Mouse (Mus musculus) adrenal gland, adult 2 months (tissue): ENCODE data around the gene Bdh1. TPM values are rescaled to one million over a fixed set of nuclear protein-coding genes. Genes with fewer than 3 reads are reported as not detected.
A peak's percentile ranks its signal among the peaks of the same experiment; 100 is the strongest.

Experiments used
- DNase-seq: peaks from one replicate; pipeline ENCODE4 v3.0.0; 2021
- polyA plus RNA-seq: library from polyadenylated mRNA; depleted of rRNA; stranded (reverse); fragments of >200 nt; gene quantifications from 2 replicates; pipeline ENCODE4 v1.2.3, GENCODE M21; 2012
- total RNA-seq, 2 experiments: library from RNA; stranded (reverse); gene quantifications; 2 replicates each; pipeline ENCODE4 v1.2.3; 2021

The Bdh1 gene
- total and polyA plus RNA-seq, 3 experiments = 2.9 to 21.7 (median 4.1) TPM

DNA sequence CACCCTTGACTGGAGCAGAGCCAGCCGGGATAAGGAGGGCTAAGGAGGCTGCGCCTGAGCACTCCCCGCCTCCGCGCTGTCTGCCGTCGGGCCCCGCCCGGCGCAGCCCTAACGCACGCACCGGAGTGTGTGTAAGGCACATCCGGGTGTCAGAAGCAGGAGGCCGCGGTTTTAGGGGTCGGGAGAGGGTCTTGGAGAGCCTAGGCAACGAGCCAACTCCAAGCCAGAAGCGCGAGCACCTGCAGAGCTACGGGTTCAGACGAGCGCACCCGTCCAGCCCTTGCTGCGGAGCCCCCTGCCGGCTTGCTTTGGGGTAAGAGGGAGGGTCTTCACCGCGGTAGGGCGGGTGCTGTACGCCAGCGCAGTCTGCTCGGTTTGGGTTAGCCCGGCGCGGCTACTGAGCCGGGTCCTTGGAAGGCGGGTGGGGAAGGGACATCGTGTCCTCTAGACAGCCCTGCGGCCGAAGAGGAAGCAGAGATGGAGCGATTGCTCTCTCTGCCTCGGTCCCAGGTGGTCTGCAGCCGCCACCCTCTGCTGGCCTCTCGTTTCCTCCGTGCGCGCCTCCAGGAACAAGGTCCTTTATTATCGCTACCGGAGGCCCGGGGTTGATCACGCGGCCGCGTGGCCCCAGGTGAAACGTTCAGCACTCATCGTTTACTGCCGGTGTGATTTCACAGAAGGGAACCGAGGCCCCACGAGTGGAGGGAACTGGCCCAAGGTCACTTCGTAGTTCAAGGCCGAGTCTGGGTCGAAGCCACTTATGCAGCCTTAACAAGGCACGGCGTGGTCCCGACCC lies 6.8 kb downstream of the Bdh1 start:
- DNase-seq = peak; percentile 56

- peak; percentile 95 for DNase-seq
Observed at GRCm38 (mm10) chr16:31429471-31430155, 7.5 kb downstream of the Bdh1 start.

DNA sequence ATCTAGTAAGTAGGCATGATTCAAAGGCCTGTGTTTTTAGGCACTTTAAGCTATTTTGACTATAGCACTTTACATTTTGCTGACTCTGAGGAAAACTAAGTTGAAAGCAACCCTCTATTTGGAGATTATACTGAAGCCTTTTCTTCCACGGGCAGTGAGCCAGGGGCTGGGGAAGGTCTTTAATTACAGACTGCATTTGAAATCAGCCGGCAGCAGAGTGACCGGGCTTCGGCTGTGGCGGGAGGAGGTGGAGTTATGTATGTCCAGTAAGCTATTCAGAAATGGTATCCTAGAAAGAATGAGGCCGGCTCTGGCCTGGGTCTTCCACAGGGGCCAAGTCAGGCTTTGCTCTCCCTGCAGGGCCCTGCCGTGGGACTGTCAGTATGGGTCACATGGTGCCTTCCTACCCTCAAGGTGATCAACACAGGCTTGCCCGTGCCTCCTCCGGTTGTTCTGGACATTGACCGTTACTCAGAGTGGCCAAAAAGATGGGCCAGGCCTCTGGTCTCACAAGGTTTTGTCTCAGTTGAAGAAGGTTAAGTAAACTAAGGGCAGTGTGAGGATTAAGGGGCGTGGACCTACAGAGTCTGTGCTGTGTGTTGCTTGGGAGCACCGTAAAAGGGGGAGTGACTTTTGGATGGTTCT lies 11.5 kb downstream of the Bdh1 start:
- no peak for DNase-seq

DNA sequence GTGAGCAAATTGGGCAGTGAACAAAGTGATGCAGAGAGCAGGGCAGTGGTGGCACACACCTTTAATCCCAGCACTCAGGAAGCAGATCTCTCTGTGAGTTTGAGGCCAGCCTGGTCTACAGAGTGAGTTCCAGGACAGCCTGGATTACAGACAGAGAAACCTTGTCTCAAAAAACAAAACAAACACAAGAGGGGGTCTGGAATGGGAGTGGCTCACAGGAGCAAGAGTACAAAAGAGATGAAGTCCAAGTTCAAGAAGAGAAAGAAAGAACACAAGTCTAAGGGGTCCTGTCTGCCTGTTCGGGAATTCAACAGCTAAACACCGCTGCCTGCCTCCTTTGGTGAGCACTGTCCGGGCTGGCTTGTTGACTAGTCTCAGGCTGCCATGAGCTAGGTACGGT lies 13.1 kb downstream of the Bdh1 start:
- DNase-seq = no peak

GRCm38 (mm10) chr16:31436085-31436484 lies 14.0 kb downstream of the Bdh1 start:
- DNase-seq = peak; percentile 36

GRCm38 (mm10) chr16:31437358-31437757 lies 15.3 kb downstream of the Bdh1 start:
- no peak for DNase-seq

- DNase-seq = no peak
Observed at GRCm38 (mm10) chr16:31439529-31439928, 17.4 kb downstream of the Bdh1 start.

GRCm38 (mm10) chr16:31440046-31440445 lies 18.0 kb downstream of the Bdh1 start:
- no peak for DNase-seq

GRCm38 (mm10) chr16:31444521-31444920 lies 22.4 kb downstream of the Bdh1 start:
- DNase-seq = no peak

GRCm38 (mm10) chr16:31446067-31446853 lies 24.2 kb downstream of the Bdh1 start:
- no peak for DNase-seq

- no peak for DNase-seq
Observed at GRCm38 (mm10) chr16:31449973-31450372, 27.9 kb downstream of the Bdh1 start.

DNA sequence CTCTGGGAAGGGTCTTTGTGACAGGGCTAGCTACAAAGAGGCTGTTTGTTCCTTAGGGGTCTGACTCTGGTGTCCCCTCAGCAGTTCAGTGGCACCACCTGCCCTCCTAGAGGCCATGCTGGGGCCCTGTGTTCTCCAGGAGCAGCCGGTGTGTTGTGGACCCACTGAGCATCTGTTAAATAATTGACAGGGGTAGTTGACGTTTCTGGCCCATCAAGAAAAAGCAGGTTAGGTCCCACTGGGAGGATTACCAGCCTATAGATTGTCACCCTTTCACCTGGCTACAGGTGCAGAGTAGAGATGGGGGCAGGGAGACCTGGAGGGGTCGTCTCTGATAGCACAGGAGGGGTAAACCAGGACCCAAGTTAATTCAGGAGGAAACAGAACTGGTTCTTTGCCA lies 29.2 kb downstream of the Bdh1 start:
- no peak for DNase-seq

DNA sequence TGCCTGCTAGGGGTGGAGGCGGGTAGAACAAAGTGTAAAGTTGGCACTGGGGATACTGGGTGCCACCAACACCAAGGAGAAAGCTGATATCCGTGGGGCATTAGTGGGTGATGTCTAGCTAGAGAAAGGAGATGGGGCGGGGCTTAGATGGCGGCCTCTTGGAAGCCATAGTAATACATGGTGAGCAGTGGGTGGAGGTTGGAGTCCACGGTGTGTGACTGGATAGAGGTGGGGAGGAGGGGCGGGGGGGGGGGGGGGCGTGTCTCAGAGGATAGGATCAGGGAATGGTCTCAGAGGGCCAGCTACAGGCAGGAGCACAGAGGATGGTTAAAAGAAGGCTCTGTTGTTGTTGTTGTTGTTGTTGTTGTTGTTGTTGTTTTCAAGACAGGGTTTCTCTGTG lies 30.4 kb downstream of the Bdh1 start:
- no peak for DNase-seq

- DNase-seq = peak; percentile 84
Observed at GRCm38 (mm10) chr16:31454013-31454412, 31.9 kb downstream of the Bdh1 start.

DNA sequence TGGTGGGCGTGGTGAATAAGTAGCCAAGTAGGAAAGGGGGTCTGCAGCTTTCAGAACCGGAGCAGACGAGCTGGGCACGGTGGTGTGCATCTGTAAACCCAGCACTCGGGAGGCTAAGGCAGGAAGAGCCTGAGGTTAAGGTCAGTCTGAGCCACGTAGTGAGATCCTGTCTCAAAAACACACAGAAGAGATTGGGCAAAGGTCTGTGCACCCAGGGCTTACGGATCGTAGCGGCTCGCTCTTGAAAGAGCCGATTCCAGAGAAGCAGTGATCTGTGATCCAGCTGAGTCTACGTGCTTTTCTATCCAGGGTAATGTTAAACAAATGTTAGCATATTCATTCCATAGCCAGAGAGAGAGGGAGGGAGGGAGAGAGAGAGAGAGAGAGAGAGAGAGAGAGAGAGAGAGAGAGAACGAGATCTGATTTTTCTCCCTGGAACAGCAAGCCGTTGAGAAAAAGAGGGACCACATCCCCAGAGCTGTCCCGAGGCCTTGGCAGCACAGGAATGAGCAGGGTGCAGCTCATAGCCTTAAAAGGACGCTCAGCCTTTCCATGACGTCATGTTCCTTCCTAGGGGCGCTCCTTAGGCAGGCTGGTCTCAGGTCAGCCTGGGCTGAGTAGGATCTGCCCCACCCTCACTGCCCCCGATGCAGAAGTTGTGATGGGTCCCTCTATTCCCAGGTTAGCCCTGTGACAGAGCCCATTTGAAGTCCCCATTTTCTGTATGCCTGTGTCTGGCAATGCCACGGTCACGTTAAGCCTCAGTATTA lies 33.4 kb downstream of the Bdh1 start:
- DNase-seq = peak; percentile 59

GRCm38 (mm10) chr16:31458229-31458918 lies 36.3 kb downstream of the Bdh1 start:
- peak; percentile 74 for DNase-seq

DNA sequence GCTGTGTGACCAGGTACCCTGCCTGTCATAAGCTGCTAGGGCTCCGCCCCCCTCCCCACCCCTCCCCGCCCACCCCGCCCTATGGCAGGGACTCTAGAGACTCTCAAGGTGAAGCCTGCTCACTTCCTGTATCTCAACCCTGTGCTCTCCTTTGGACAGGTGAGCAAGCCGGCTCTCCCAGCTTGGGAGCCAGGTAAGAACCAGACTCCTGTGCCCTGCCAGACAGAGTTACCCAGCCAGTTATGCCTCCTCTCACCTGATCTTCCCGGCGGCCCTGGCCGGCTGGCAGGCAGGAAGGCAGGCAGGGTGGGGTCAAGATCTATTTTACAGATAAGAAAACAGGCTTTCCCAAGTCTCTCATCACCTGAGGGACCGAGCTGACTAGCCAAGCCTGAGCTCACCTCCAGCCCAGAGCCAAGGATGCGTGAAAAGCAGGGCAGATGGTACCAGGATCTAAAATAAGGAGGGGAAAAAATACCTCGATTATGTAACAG lies 37.9 kb downstream of the Bdh1 start:
- no peak for DNase-seq

- no peak for DNase-seq
Observed at GRCm38 (mm10) chr16:31460506-31460905, 38.4 kb downstream of the Bdh1 start.

DNA sequence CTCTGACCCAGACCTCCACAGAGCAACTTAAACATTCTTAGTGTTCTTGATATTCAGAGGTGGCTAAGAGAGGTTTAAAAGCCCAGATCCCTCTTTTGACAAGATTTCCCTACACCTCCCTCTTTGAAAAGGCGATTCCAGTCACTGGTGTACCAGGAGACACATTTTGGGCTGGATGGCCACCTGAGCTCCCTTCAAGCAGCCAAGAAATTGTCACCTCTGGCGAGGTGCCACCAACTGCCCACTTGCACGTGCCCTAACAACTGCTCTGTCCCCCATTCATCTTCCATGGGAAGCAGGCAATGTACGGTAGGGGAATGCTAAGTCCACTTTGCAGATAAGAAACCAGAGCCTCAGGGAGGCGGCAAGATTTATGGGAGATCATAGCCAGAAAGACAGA lies 39.0 kb downstream of the Bdh1 start:
- DNase-seq = no peak

DNA sequence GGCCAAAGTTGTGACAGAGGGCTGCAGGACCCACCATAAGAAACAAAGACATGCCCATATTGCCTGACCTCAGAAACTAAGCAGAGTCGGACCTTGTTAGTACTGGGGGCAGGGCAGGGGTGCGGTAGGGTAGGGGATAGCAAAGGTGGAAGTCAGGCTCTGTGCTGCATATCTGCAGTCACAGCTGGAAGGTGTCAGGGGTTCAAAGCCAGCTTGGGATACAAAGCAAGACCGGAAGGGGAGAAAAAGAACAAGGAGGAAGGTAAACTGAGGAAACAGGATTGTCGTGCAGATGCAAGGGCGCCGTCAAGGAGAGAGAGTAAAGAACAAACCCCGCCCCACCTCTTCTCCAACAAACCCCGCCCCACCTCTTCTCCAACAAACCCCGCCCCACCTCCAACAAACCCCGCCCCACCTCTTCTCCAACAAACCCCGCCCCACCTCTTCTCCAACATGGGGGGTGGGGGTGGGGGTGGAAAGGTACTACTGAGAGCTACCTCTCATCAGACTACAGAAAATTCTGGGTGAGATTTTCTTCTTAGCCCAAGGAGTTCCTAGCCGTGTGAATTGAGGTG lies 40.1 kb downstream of the Bdh1 start:
- no peak for DNase-seq
